9 mouse cellular contexts compared by ENCODE assay signal in the genomic region with DNA sequence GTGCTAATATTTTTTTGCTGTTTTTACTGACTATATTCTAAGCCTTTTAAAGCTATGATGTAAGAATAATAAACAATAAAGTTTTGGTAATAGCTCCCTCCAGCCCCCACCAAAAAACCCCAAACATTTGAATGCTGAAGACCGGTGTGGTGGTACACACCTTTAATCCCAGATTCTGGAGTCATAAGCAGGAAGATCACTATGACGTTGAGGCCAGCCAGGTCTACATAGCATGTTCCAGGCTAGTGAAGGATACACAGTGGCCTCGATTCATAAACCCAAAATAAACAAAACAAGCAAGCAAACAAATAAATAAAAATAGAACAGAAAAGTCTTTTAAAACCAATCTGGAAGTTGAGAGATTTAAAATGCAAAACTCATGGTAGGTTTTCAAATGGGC. TPM values are rescaled to one million over a fixed set of nuclear protein-coding genes. Genes with fewer than 3 reads are reported as not detected.
A peak's percentile ranks its signal among the peaks of the same experiment; 100 is the strongest.
DNase-seq lines count a peak whose midpoint lies in the region; ATAC-seq and TF ChIP-seq lines count a peak whose summit lies in the region.
"Had no signal": no experiment of that assay in that cellular context is flagged by ENCODE, and none has a peak within 500 bp of the region (broad histone marks: within the 10 kb centered on the region; RNA-seq: fewer than 3 reads in every experiment).

No protein-coding gene starts in this region.

- peaks cover 3% of the 10 kb centered on the region for H3K36me3 ChIP-seq in heart, adult 2 months (ENCODE audit: control insufficient read depth, insufficient read depth, low read length)
- H3K36me3 ChIP-seq in CH12.LX (replicated peaks in 1 of 2; ENCODE audit: control insufficient read depth in 1 of 2, insufficient read depth in 1 of 2, low read length in 1 of 2), result peaks cover 10 to 21% of the 10 kb centered on the region in 2 experiments
- H3K36me3 ChIP-seq in forebrain, embryonic 15.5 days, result peaks cover 3% of the 10 kb centered on the region; the same call in 1 of the 2 replicates
- H3K36me3 ChIP-seq in liver, embryonic 14.5 days (replicated peaks; ENCODE audit: control insufficient read depth, insufficient read depth, low read depth), result no peaks in the 10 kb centered on the region
- no peaks in the 10 kb centered on the region for H3K36me3 ChIP-seq in thymus, adult 2 months (ENCODE audit: control insufficient read depth, insufficient read depth, low read length)
- H3K36me3 ChIP-seq: stomach, embryonic 15.5 days had no signal

- TF ChIP-seq EP300 in heart, adult 2 months (IDR thresholded peaks at IDR 0.05; ENCODE audit: insufficient read depth, low read depth, low read length), result no peak
- no peak for TF ChIP-seq EP300 in CH12.LX (IDR thresholded peaks at IDR 0.05; ENCODE audit: low read length)
- no peak for TF ChIP-seq EP300 in liver, embryonic 14.5 days (IDR thresholded peaks at IDR 0.05; ENCODE audit: low read depth)

- TF ChIP-seq POLR2A in heart, adult 2 months (IDR thresholded peaks at IDR 0.05; ENCODE audit: insufficient read depth, low read depth, low read length), result no peak
- no peak for TF ChIP-seq POLR2A in CH12.LX (IDR thresholded peaks at IDR 0.05; ENCODE audit: low read depth, low read length)
- no peak for TF ChIP-seq POLR2A in thymus, adult 2 months (IDR thresholded peaks at IDR 0.05; ENCODE audit: control insufficient read depth, extremely low read depth, insufficient read depth, low read length, poor library complexity)

- no peaks in the 10 kb centered on the region; the same call in 1 of the 2 replicates for H3K79me2 ChIP-seq in heart, adult 2 months (replicated peaks; ENCODE audit: control insufficient read depth, insufficient read depth, low read length)
- H3K79me2 ChIP-seq in CH12.LX (replicated peaks; ENCODE audit: control insufficient read depth, extremely low read depth, insufficient read depth, poor library complexity, severe bottlenecking), result peaks cover 40% of the 10 kb centered on the region

- TF ChIP-seq CTCF in heart, adult 2 months (IDR thresholded peaks at IDR 0.05), result no peak
- TF ChIP-seq CTCF in CH12.LX (conservative IDR thresholded peaks at IDR 0.05 in 1 of 2, IDR thresholded peaks at IDR 0.05 in 1 of 2; ENCODE audit: low read depth in 2 of 2, low read length in 2 of 2), result no peak
- no peak for TF ChIP-seq CTCF in liver, embryonic 14.5 days (IDR thresholded peaks at IDR 0.05; ENCODE audit: low read depth)
- no peak for TF ChIP-seq CTCF in thymus, adult 2 months (IDR thresholded peaks at IDR 0.05; ENCODE audit: borderline replicate concordance, control insufficient read depth, extremely low read depth, insufficient read depth, low read length, poor library complexity)

- H3K4me3 ChIP-seq in heart, adult 2 months, result no peak overlapping the region
- peak overlapping the region in 1 of 3 experiments; percentile 39 for H3K4me3 ChIP-seq in CH12.LX (replicated peaks in 1 of 3; ENCODE audit: low read depth in 2 of 3, low read length in 2 of 3, poor library complexity in 1 of 3)
- H3K4me3 ChIP-seq in forebrain, embryonic 15.5 days, result no peak overlapping the region
- H3K4me3 ChIP-seq in liver, embryonic 14.5 days (ENCODE audit: insufficient read depth in 1 of 2, low read depth in 2 of 2, low read length in 2 of 2), result no peak overlapping the region
- H3K4me3 ChIP-seq in thymus, adult 2 months (ENCODE audit: control insufficient read depth, insufficient read depth, low read length), result no peak overlapping the region

- peak; percentile 72 for DNase-seq in heart, adult 11 months
- DNase-seq in heart, adult 2 months, result no peak
- no peak for DNase-seq in CH12.LX (ENCODE audit: extremely low read depth)
- no peak for DNase-seq in liver, embryonic 14.5 days (ENCODE audit: low read depth in 3 of 3, low spot score in 3 of 3)
- no peak for DNase-seq in thymus, postnatal 10 days (ENCODE audit: low spot score in 2 of 2)
- DNase-seq in thymus, adult 2 months, result no peak

- dilution Hi-C loops in CH12.LX (cut with MboI; ENCODE audit: extremely low pct_ligation_motif_present, extremely low pct_unique_long_range_greater_than_20kb, low sequenced_read_pairs), result no loop called here

- H3K4me1 ChIP-seq in heart, adult 2 months (ENCODE audit: control insufficient read depth, insufficient read depth, low read length), result no peaks in the 10 kb centered on the region
- peaks cover 2 to 12% of the 10 kb centered on the region in 2 experiments; a peak in 2 of 4 replicates for H3K4me1 ChIP-seq in CH12.LX (ENCODE audit: control insufficient read depth in 1 of 2, insufficient read depth in 2 of 2)
- peaks cover 8% of the 10 kb centered on the region for H3K4me1 ChIP-seq in forebrain, embryonic 15.5 days
- peaks cover 0 to 6% of the 10 kb centered on the region in 2 experiments; a peak in 3 of 4 replicates for H3K4me1 ChIP-seq in liver, embryonic 14.5 days (replicated peaks; ENCODE audit: control insufficient read depth in 2 of 2, insufficient read depth in 2 of 2, low read length in 1 of 2)
- H3K4me1 ChIP-seq in thymus, adult 2 months (replicated peaks; ENCODE audit: control insufficient read depth, insufficient read depth, low read length), result no peaks in the 10 kb centered on the region; the same call in 1 of the 2 replicates

- no peak for TF ChIP-seq RAD21 in CH12.LX (IDR thresholded peaks at IDR 0.05; ENCODE audit: low read depth, low read length)

- ATAC-seq in forebrain, embryonic 15.5 days (replicated peaks), result peak; percentile 44; the same call in 1 of the 2 replicates
- no peak for ATAC-seq in liver, embryonic 14.5 days (ENCODE audit: insufficient read depth)
- no peak for ATAC-seq in monocyte, adult 5-6 weeks (replicated peaks; ENCODE audit: insufficient number of reproducible peaks, low FRiP score, low TSS enrichment, poor library complexity, severe bottlenecking)

- no peak overlapping the region for H3K9ac ChIP-seq in heart, adult 2 months (ENCODE audit: low read depth, low read length)
- H3K9ac ChIP-seq in CH12.LX (ENCODE audit: insufficient read depth, low read depth), result peak overlapping the region; percentile 69
- H3K9ac ChIP-seq in forebrain, embryonic 15.5 days (replicated peaks), result no peak overlapping the region
- H3K9ac ChIP-seq in liver, embryonic 14.5 days (replicated peaks), result no peak overlapping the region

- no peak overlapping the region for H3K27ac ChIP-seq in heart, adult 2 months
- no peak overlapping the region for H3K27ac ChIP-seq in CH12.LX (ENCODE audit: insufficient read depth, low read depth)
- no peak overlapping the region for H3K27ac ChIP-seq in forebrain, embryonic 15.5 days (replicated peaks)
- no peak overlapping the region for H3K27ac ChIP-seq in liver, embryonic 14.5 days
- no peak overlapping the region for H3K27ac ChIP-seq in thymus, adult 2 months (ENCODE audit: control insufficient read depth, insufficient read depth, low read length)

- intact Hi-C loops in heart, adult 2 months (cut with DNase I), result loop anchor here (5.0 kb wide), 1 partner anchor 675 kb away; the partner anchor contains the start of gene Bbs10

- no peaks in the 10 kb centered on the region for H3K27me3 ChIP-seq in heart, adult 2 months (ENCODE audit: control insufficient read depth, insufficient read depth, low read length)
- H3K27me3 ChIP-seq in CH12.LX (replicated peaks), result peaks cover 14% of the 10 kb centered on the region
- H3K27me3 ChIP-seq in forebrain, embryonic 15.5 days, result peaks cover 3% of the 10 kb centered on the region; the same call in 1 of the 2 replicates
- no peaks in the 10 kb centered on the region for H3K27me3 ChIP-seq in liver, embryonic 14.5 days (ENCODE audit: control insufficient read depth, insufficient read depth, low read length)
- H3K27me3 ChIP-seq in thymus, adult 2 months (ENCODE audit: control insufficient read depth, insufficient read depth, low read length), result no peaks in the 10 kb centered on the region
- H3K27me3 ChIP-seq: stomach, embryonic 15.5 days had no signal

- H3K9me3 ChIP-seq in CH12.LX (replicated peaks; ENCODE audit: low read length), result no peaks in the 10 kb centered on the region
- no peaks in the 10 kb centered on the region for H3K9me3 ChIP-seq in forebrain, embryonic 15.5 days
- H3K9me3 ChIP-seq in liver, embryonic 14.5 days (ENCODE audit: control insufficient read depth, low read length), result no peaks in the 10 kb centered on the region
- H3K9me3 ChIP-seq: stomach, embryonic 15.5 days had no signal

- H3K4me2 ChIP-seq in CH12.LX (ENCODE audit: insufficient read depth, low read depth, poor library complexity, severe bottlenecking), result peak overlapping the region; percentile 91; the same call in 1 of the 2 replicates
- H3K4me2 ChIP-seq in forebrain, embryonic 15.5 days (replicated peaks), result no peak overlapping the region
- H3K4me2 ChIP-seq in liver, embryonic 14.5 days (ENCODE audit: low read depth), result peak overlapping the region; percentile 81

- WGBS in heart, adult 2 months, result 73% methylated on average over 3 of the region's 3 CpGs
- 78% methylated on average over 3 of the region's 3 CpGs for WGBS in forebrain, embryonic 15.5 days
- WGBS in liver, embryonic 14.5 days (ENCODE audit: insufficient replicate concordance), result 72% methylated on average over 3 of the region's 3 CpGs
- 84% methylated on average over 3 of the region's 3 CpGs for WGBS in thymus, adult 2 months

- in situ Hi-C loops in CH12.LX (cut with MboI; ENCODE audit: low pct_ligation_motif_present, low pct_unique_long_range_greater_than_20kb, low sequenced_read_pairs), result loop anchor here (10.0 kb wide), 1 partner anchor 133 kb away; no protein-coding TSS in a partner anchor

RNA-seq across cellular contexts. Expression of gene Krr1, which starts 0.5 kb away (rescaled TPM):
- 10 to 100 TPM; 24.2 to 27.0 TPM for total RNA-seq in heart, adult 2 months (2021)
- 7.0 and 10.1 TPM in 2 replicates for polyA plus RNA-seq in heart, adult 2 months (2012; rRNA removed)
- total RNA-seq in CH12.LX (2012; rRNA removed) (56.9 and 72.5 TPM in 2 replicates), CH12.LX (2014; rRNA removed) (108 and 124 TPM in 2 replicates)
- polyA plus RNA-seq in CH12.LX (2012; ENCODE audit: insufficient read length, low read depth), result 58.7 and 68.7 TPM in 2 replicates
- 47.8 and 51.1 TPM in 2 replicates for polyA plus RNA-seq in forebrain, embryonic 15.5 days (2015; fragmentation: Nextera tagmentation; extraction: Ambion mirVana)
- 5.3 and 9.9 TPM in 2 replicates for polyA plus RNA-seq in liver, embryonic 14.5 days (2012; rRNA removed)
- 22.1 and 24.8 TPM in 2 replicates for polyA plus RNA-seq in liver, embryonic 14.5 days (2014; fragmentation: Nextera tagmentation; extraction: Ambion mirVana)
- total RNA-seq in monocyte, adult 5-6 weeks (2017), result 29.9 to 37.7 TPM (median 33.8 TPM) in 3 replicates
- polyA plus RNA-seq in thymus, adult 2 months (2012; rRNA removed), result 8.1 and 8.9 TPM in 2 replicates

RNA-seq across cellular contexts. Expression of gene Glipr1, which starts 30.5 kb away (rescaled TPM):
- 1 to 10 TPM in 1 of 2 experiments, under 1 TPM in 1; 0.94 to 1.2 TPM for total RNA-seq in heart, adult 2 months (2021)
- polyA plus RNA-seq in heart, adult 2 months (2012; rRNA removed), result 2.1 and 3.0 TPM in 2 replicates
- 341 and 362 TPM in 2 replicates for total RNA-seq in CH12.LX (2012; rRNA removed)
- total RNA-seq in CH12.LX (2014; rRNA removed), result 907 and 1,004 TPM in 2 replicates
- 471 and 472 TPM in 2 replicates for polyA plus RNA-seq in CH12.LX (2012; ENCODE audit: insufficient read length, low read depth)
- 0.42 and 0.65 TPM in 2 replicates for polyA plus RNA-seq in forebrain, embryonic 15.5 days (2015; fragmentation: Nextera tagmentation; extraction: Ambion mirVana)
- polyA plus RNA-seq in liver, embryonic 14.5 days (2012; rRNA removed), result 8.0 and 9.7 TPM in 2 replicates
- 7.6 and 8.7 TPM in 2 replicates for polyA plus RNA-seq in liver, embryonic 14.5 days (2014; fragmentation: Nextera tagmentation; extraction: Ambion mirVana)
- total RNA-seq in monocyte, adult 5-6 weeks (2017), result 136 to 239 TPM (median 213 TPM) in 3 replicates
- polyA plus RNA-seq in thymus, adult 2 months (2012; rRNA removed), result 40.5 and 62.2 TPM in 2 replicates
